In genomic region chr11:79635661-79636449, GRCm38 (mm10) we compare ENCODE assay signal across 19 mouse cellular contexts. TPM values are rescaled to one million over a fixed set of nuclear protein-coding genes. Genes with fewer than 3 reads are reported as not detected.
DNase-seq lines count a peak whose midpoint lies in the region; ATAC-seq and TF ChIP-seq lines count a peak whose summit lies in the region.
"Had no signal": no experiment of that assay in that cellular context is flagged by ENCODE, and none has a peak within 500 bp of the region (broad histone marks: within the 10 kb centered on the region; RNA-seq: fewer than 3 reads in every experiment).

No protein-coding gene starts in this region.

- no peak overlapping the region for H3K4me3 ChIP-seq in heart, adult 2 months
- H3K4me3 ChIP-seq in heart, embryonic 12.5 days: no peak overlapping the region
- no peak overlapping the region for H3K4me3 ChIP-seq in lung, embryonic 14.5 days (ENCODE audit: low read depth, low read length)
- no peak overlapping the region for H3K4me3 ChIP-seq in ES-Bruce4 (ENCODE audit: low read depth, low read length)
- H3K4me3 ChIP-seq: neural tube, embryonic 12.5 days had no signal

- no peak for ATAC-seq in heart, embryonic 12.5 days (ENCODE audit: insufficient number of reproducible peaks, low FRiP score)
- no peak for ATAC-seq in lung, embryonic 14.5 days (ENCODE audit: insufficient read depth)
- ATAC-seq: forebrain, embryonic 16.5 days; Patski had no signal

- H3K36me3 ChIP-seq in heart, adult 2 months (ENCODE audit: control insufficient read depth, insufficient read depth, low read length): no peaks in the 10 kb centered on the region
- no peaks in the 10 kb centered on the region for H3K36me3 ChIP-seq in heart, embryonic 12.5 days
- no peaks in the 10 kb centered on the region for H3K36me3 ChIP-seq in lung, embryonic 14.5 days (ENCODE audit: insufficient read depth)
- no peaks in the 10 kb centered on the region for H3K36me3 ChIP-seq in ES-Bruce4 (ENCODE audit: control insufficient read depth, insufficient read depth, low read length, poor library complexity, severe bottlenecking)

- H3K9ac ChIP-seq in heart, adult 2 months (ENCODE audit: low read depth, low read length): no peak overlapping the region
- no peak overlapping the region for H3K9ac ChIP-seq in heart, embryonic 12.5 days
- no peak overlapping the region for H3K9ac ChIP-seq in lung, embryonic 14.5 days
- H3K9ac ChIP-seq in ES-Bruce4 (ENCODE audit: low read depth, poor library complexity, severe bottlenecking): no peak overlapping the region
- H3K9ac ChIP-seq: neural tube, embryonic 12.5 days had no signal

- 0 out of 2 replicates have a peak, but pooled peaks cover 4% of the 10 kb centered on the region for H3K9me3 ChIP-seq in heart, embryonic 12.5 days (replicated peaks)
- H3K9me3 ChIP-seq in lung, embryonic 14.5 days (ENCODE audit: low read depth, low read length): no peaks in the 10 kb centered on the region
- H3K9me3 ChIP-seq in ES-Bruce4 (replicated peaks; ENCODE audit: control insufficient read depth, insufficient read depth, low read length, poor library complexity, severe bottlenecking): no peaks in the 10 kb centered on the region

- no peaks in the 10 kb centered on the region for H3K4me1 ChIP-seq in heart, adult 2 months (ENCODE audit: control insufficient read depth, insufficient read depth, low read length)
- H3K4me1 ChIP-seq in heart, embryonic 12.5 days (replicated peaks): peaks cover 22% of the 10 kb centered on the region
- H3K4me1 ChIP-seq in lung, embryonic 14.5 days (ENCODE audit: insufficient read depth): no peaks in the 10 kb centered on the region
- H3K4me1 ChIP-seq in ES-Bruce4 (ENCODE audit: control insufficient read depth, insufficient read depth, low read length): peaks cover 8% of the 10 kb centered on the region

- TF ChIP-seq POLR2A in heart, adult 2 months (IDR thresholded peaks at IDR 0.05; ENCODE audit: insufficient read depth, low read depth, low read length): no peak
- no peak for TF ChIP-seq POLR2A in ES-Bruce4 (IDR thresholded peaks at IDR 0.05; ENCODE audit: insufficient read depth, low read length)

- H3K27me3 ChIP-seq in heart, adult 2 months (ENCODE audit: control insufficient read depth, insufficient read depth, low read length): no peaks in the 10 kb centered on the region
- no peaks in the 10 kb centered on the region for H3K27me3 ChIP-seq in heart, embryonic 12.5 days (replicated peaks)
- no peaks in the 10 kb centered on the region for H3K27me3 ChIP-seq in lung, embryonic 14.5 days (ENCODE audit: insufficient read depth, low read length)
- no peaks in the 10 kb centered on the region for H3K27me3 ChIP-seq in ES-Bruce4 (ENCODE audit: control insufficient read depth, insufficient read depth, low read length, poor library complexity, severe bottlenecking)
- H3K27me3 ChIP-seq: neural tube, embryonic 12.5 days; Patski had no signal

- intact Hi-C loops in heart, adult 2 months (cut with DNase I): no loop called here
- intact Hi-C loops in left cerebral cortex, postnatal 4 days (cut with DNase I): no loop called here

- 88% methylated on average over 6 of the region's 6 CpGs for WGBS in heart, adult 2 months
- 74% methylated on average over 6 of the region's 6 CpGs for WGBS in heart, embryonic 12.5 days
- WGBS in lung, embryonic 14.5 days: 74% methylated on average over 6 of the region's 6 CpGs

- no peak overlapping the region for H3K4me2 ChIP-seq in heart, embryonic 12.5 days
- no peak overlapping the region for H3K4me2 ChIP-seq in lung, embryonic 14.5 days
- H3K4me2 ChIP-seq: neural tube, embryonic 12.5 days had no signal

- no peak for TF ChIP-seq EP300 in heart, adult 2 months (IDR thresholded peaks at IDR 0.05; ENCODE audit: insufficient read depth, low read depth, low read length)
- TF ChIP-seq EP300 in ES-Bruce4 (IDR thresholded peaks at IDR 0.05; ENCODE audit: insufficient read depth, low read depth, low read length): peak; percentile 96

- no peaks in the 10 kb centered on the region for H3K79me2 ChIP-seq in heart, adult 2 months (replicated peaks; ENCODE audit: control insufficient read depth, insufficient read depth, low read length)

- no peak for DNase-seq in heart, adult 2 months
- no peak for DNase-seq in lung, embryonic 14.5 days
- DNase-seq in lung, postnatal 10 days: no peak
- peak; percentile 46 for DNase-seq in induced T-regulatory cell, adult 2 months (ENCODE audit: low read depth)
- DNase-seq in gastrocnemius, postnatal 25 days: no peak
- no peak for DNase-seq in left cerebral cortex, postnatal 4 days
- DNase-seq: cerebellum, postnatal 14 days; heart, adult 18-20 months; kidney, adult 11 months; kidney, postnatal 10 days; layer of hippocampus, adult 9-11 months; lung, adult 2 months; right cerebral cortex, postnatal 14 days; thymus, postnatal 14 days had no signal

- H3K27ac ChIP-seq in heart, adult 2 months: no peak overlapping the region
- no peak overlapping the region for H3K27ac ChIP-seq in heart, embryonic 12.5 days (ENCODE audit: poor library complexity, severe bottlenecking)
- H3K27ac ChIP-seq in lung, embryonic 14.5 days (ENCODE audit: low read depth): no peak overlapping the region
- peak overlapping the region; percentile 94 for H3K27ac ChIP-seq in ES-Bruce4 (ENCODE audit: insufficient read depth, low read length)
- H3K27ac ChIP-seq: neural tube, embryonic 12.5 days had no signal

- TF ChIP-seq CTCF in heart, adult 2 months (IDR thresholded peaks at IDR 0.05): 0 out of 2 replicates have a peak, but pooled peaks have one; percentile 17
- TF ChIP-seq CTCF in lung, embryonic 14.5 days (IDR thresholded peaks at IDR 0.05; ENCODE audit: low read depth): peak; percentile 40
- TF ChIP-seq CTCF in ES-Bruce4 (IDR thresholded peaks at IDR 0.05; ENCODE audit: low read depth, low read length): no peak

RNA-seq across cellular contexts. Expression of gene Rab11fip4, which starts 44.8 kb away (rescaled TPM):
- under 1 TPM; 0.11 to 0.26 TPM for total RNA-seq in heart, adult 2 months (2021)
- 0.20 and 0.66 TPM in 2 replicates for polyA plus RNA-seq in heart, adult 2 months (2012; rRNA removed)
- 0.63 and 0.77 TPM in 2 replicates for polyA plus RNA-seq in heart, embryonic 12.5 days (2016; fragmentation: Nextera tagmentation; extraction: Ambion mirVana)
- polyA plus RNA-seq in lung, embryonic 14.5 days (2014; fragmentation: Nextera tagmentation; extraction: Ambion mirVana): 2.3 and 2.6 TPM in 2 replicates
- polyA plus RNA-seq in ES-Bruce4 (2011; ENCODE audit: insufficient read depth, insufficient read length, low read depth, missing spikeins): 27.3 and 28.9 TPM in 2 replicates
- 1 to 10 TPM in 1 of 2 experiments, under 1 TPM in 1; 0.99 to 1.8 TPM for total RNA-seq in gastrocnemius, postnatal 25 days (2021)
- total RNA-seq in left cerebral cortex, postnatal 4 days (2021): 100 to 1,000 TPM; 142 to 144 TPM
